Mouse (Mus musculus) lung, postnatal 0 days (tissue): ENCODE results near the gene Lrmda.

Experiments
- CTCF ChIP-seq: IDR thresholded peaks from 2 replicates; pipeline ENCODE4 v1.5.1; 2016; ENCODE audit warnings: antibody characterized with exemption, mild to moderate bottlenecking
- EP300 ChIP-seq: IDR thresholded peaks from 2 replicates; pipeline ENCODE4 v1.6.1; 2016; ENCODE audit warnings: antibody characterized with exemption, mild to moderate bottlenecking, control low read depth

- no peak for TF ChIP-seq CTCF
- TF ChIP-seq EP300 = no peak
These were observed 511.2 kb downstream of the Lrmda start for GRCm38 (mm10) chr14:22530706-22531105.
